Mouse (Mus musculus) midbrain, embryonic 10.5 days (tissue): ENCODE measurements around the gene Hrnr. TPM values are rescaled to one million over a fixed set of nuclear protein-coding genes. Genes with fewer than 3 reads are reported as not detected.

ENCODE experiments used
- DNase-seq: peaks from one replicate; pipeline ENCODE4 v3.0.0-alpha.2; 2017; ENCODE audit warnings: low spot score
- H3K27ac ChIP-seq: fragments of 300-500 bp; sonication (generic); replicated peaks from 2 replicates; pipeline ENCODE4 v1.5.1; 2016; ENCODE audit warnings: mild to moderate bottlenecking
- H3K27me3 ChIP-seq: fragments of 300-500 bp; sonication (generic); 2 replicates; pipeline ENCODE4 v1.6.1; 2016; ENCODE audit warnings: low read depth, mild to moderate bottlenecking; ENCODE audit not compliant: poor library complexity, severe bottlenecking
- H3K36me3 ChIP-seq: fragments of 300-500 bp; sonication (generic); 2 replicates; pipeline ENCODE4 v1.6.1; 2016; ENCODE audit warnings: mild to moderate bottlenecking, moderate library complexity
- H3K4me1 ChIP-seq: fragments of 300-500 bp; sonication (generic); 2 replicates; pipeline ENCODE4 v1.6.1; 2016
- H3K4me3 ChIP-seq: fragments of 300-500 bp; sonication (generic); 2 replicates; pipeline ENCODE4 v1.5.1; 2016; ENCODE audit warnings: mild to moderate bottlenecking, moderate library complexity
- H3K9me3 ChIP-seq: fragments of 300-500 bp; sonication (generic); replicated peaks from 2 replicates; pipeline ENCODE4 v1.6.1; 2016; ENCODE audit warnings: mild to moderate bottlenecking
- WGBS: fragments of 180-500 bp; shearing (Covaris S2); methylation state at CpG from one replicate; pipeline ENCODE4 v1.1.7; 2016; 5-methylcytosine and 5-hydroxymethylcytosine counted together
- polyA plus RNA-seq: library from polyadenylated mRNA; unstranded; fragments of >200 nt; fragmentation: Nextera tagmentation; extraction: Ambion mirVana; gene quantifications from 2 replicates; pipeline ENCODE4 v1.2.1, GENCODE M21; 2016

Hrnr gene
- not detected in 2 replicates for polyA plus RNA-seq

GRCm38 (mm10) chr3:93319449-93319848 is at the start of gene Hrnr:
TSS of gene Hrnr (plus strand) at chr3:93319749.
- Histone ChIP-seq H3K27ac (no peak within 1 kb of the TSS), H3K27me3 (no peaks in the 10 kb centered on the region), H3K4me3 (no peak within 1 kb of the TSS), H3K9me3 (no peaks in the 10 kb centered on the region), H3K4me1 (no peaks in the 10 kb centered on the region), H3K36me3 (no peaks in the 10 kb centered on the region)
- no peak for DNase-seq
- 86% methylated on average over 2 of the region's 2 CpGs for WGBS

GRCm38 (mm10) chr3:93273223-93273622 is 46.3 kb upstream of the Hrnr start, which contains the start of gene Flg:
TSS of gene Flg (plus strand) at chr3:93273523.
- Histone ChIP-seq H3K9me3 (no peaks in the 10 kb centered on the region), H3K27me3 (no peaks in the 10 kb centered on the region), H3K36me3 (no peaks in the 10 kb centered on the region), H3K27ac (no peak within 1 kb of the TSS), H3K4me3 (no peak within 1 kb of the TSS), H3K4me1 (no peaks in the 10 kb centered on the region)
- WGBS: 89% methylated on average over 2 of the region's 2 CpGs
- DNase-seq: no peak

- DNase-seq: no peak
- no peak overlapping the region for H3K4me3 ChIP-seq
- no peak overlapping the region for H3K27ac ChIP-seq
- H3K9me3 ChIP-seq: no peaks in the 10 kb centered on the region
- no peaks in the 10 kb centered on the region for H3K27me3 ChIP-seq
- H3K36me3 ChIP-seq: no peaks in the 10 kb centered on the region
- H3K4me1 ChIP-seq: no peaks in the 10 kb centered on the region
- WGBS: 78% methylated on average over 2 of the region's 2 CpGs
Observed at GRCm38 (mm10) chr3:93297542-93297941, 22.0 kb upstream of the Hrnr start.

- Histone ChIP-seq H3K4me3 (no peak overlapping the region), H3K27me3 (no peaks in the 10 kb centered on the region), H3K4me1 (no peaks in the 10 kb centered on the region), H3K36me3 (no peaks in the 10 kb centered on the region), H3K9me3 (peaks cover 6% of the 10 kb centered on the region), H3K27ac (no peak overlapping the region)
- no peak for DNase-seq
- 88% methylated on average over 6 of the region's 6 CpGs for WGBS
Observed at GRCm38 (mm10) chr3:93299832-93300231, 19.7 kb upstream of the Hrnr start.

- H3K9me3 ChIP-seq: peaks cover 6% of the 10 kb centered on the region
- no peak overlapping the region for H3K27ac ChIP-seq
- H3K4me3 ChIP-seq: no peak overlapping the region
- 87% methylated on average over 3 of the region's 3 CpGs for WGBS
- H3K36me3 ChIP-seq: no peaks in the 10 kb centered on the region
- H3K27me3 ChIP-seq: no peaks in the 10 kb centered on the region
- H3K4me1 ChIP-seq: no peaks in the 10 kb centered on the region
- no peak for DNase-seq
Observed at GRCm38 (mm10) chr3:93301896-93302295, 17.7 kb upstream of the Hrnr start.

GRCm38 (mm10) chr3:93306142-93306541 is 13.4 kb upstream of the Hrnr start:
- Histone ChIP-seq H3K36me3 (no peaks in the 10 kb centered on the region), H3K27me3 (no peaks in the 10 kb centered on the region), H3K27ac (no peak overlapping the region), H3K4me3 (no peak overlapping the region), H3K9me3 (peaks cover 6% of the 10 kb centered on the region), H3K4me1 (no peaks in the 10 kb centered on the region)
- DNase-seq: no peak
- WGBS: 76% methylated on average over 2 of the region's 2 CpGs

- Histone ChIP-seq H3K36me3 (no peaks in the 10 kb centered on the region), H3K27me3 (no peaks in the 10 kb centered on the region), H3K4me3 (no peak overlapping the region), H3K27ac (no peak overlapping the region), H3K9me3 (no peaks in the 10 kb centered on the region), H3K4me1 (no peaks in the 10 kb centered on the region)
- DNase-seq: no peak
- 80% methylated on average over 3 of the region's 3 CpGs for WGBS
Observed at GRCm38 (mm10) chr3:93311371-93311770, 8.2 kb upstream of the Hrnr start.

- no peaks in the 10 kb centered on the region for H3K36me3 ChIP-seq
- no peak overlapping the region for H3K4me3 ChIP-seq
- H3K27me3 ChIP-seq: no peaks in the 10 kb centered on the region
- 91% methylated on average over 1 of the region's 1 CpGs for WGBS
- H3K27ac ChIP-seq: no peak overlapping the region
- no peak for DNase-seq
- H3K4me1 ChIP-seq: no peaks in the 10 kb centered on the region
- H3K9me3 ChIP-seq: no peaks in the 10 kb centered on the region
Observed at GRCm38 (mm10) chr3:93314388-93314787, 5.2 kb upstream of the Hrnr start.

- Histone ChIP-seq H3K27ac (no peak overlapping the region), H3K4me1 (no peaks in the 10 kb centered on the region), H3K36me3 (no peaks in the 10 kb centered on the region), H3K4me3 (no peak overlapping the region), H3K9me3 (no peaks in the 10 kb centered on the region), H3K27me3 (no peaks in the 10 kb centered on the region)
- no peak for DNase-seq
Observed at GRCm38 (mm10) chr3:93337749-93338148, 18.2 kb downstream of the Hrnr start.

- no peak for DNase-seq
- H3K27me3 ChIP-seq: no peaks in the 10 kb centered on the region
- 91% methylated on average over 4 of the region's 4 CpGs for WGBS
Observed at GRCm38 (mm10) chr3:93340021-93340420, 20.5 kb downstream of the Hrnr start.

GRCm38 (mm10) chr3:93346896-93347295 is 27.3 kb downstream of the Hrnr start:
- no peak overlapping the region for H3K4me3 ChIP-seq

More at GRCm38 (mm10) chr3:93340021-93340420, 20.5 kb downstream of the Hrnr start:
- Histone ChIP-seq H3K4me3 (no peak overlapping the region), H3K36me3 (no peaks in the 10 kb centered on the region), H3K27ac (no peak overlapping the region), H3K4me1 (no peaks in the 10 kb centered on the region), H3K9me3 (no peaks in the 10 kb centered on the region)

GRCm38 (mm10) chr3:93360045-93360444 is 40.5 kb downstream of the Hrnr start:
- 0 out of 2 replicates have a peak, but pooled peaks cover 4% of the 10 kb centered on the region for H3K27me3 ChIP-seq
- H3K4me1 ChIP-seq: peaks cover 10% of the 10 kb centered on the region
- H3K4me3 ChIP-seq: no peak overlapping the region
- no peaks in the 10 kb centered on the region for H3K36me3 ChIP-seq
- no peaks in the 10 kb centered on the region for H3K9me3 ChIP-seq
- H3K27ac ChIP-seq: no peak overlapping the region
- WGBS: 15% methylated on average over 7 of the region's 7 CpGs
- peak; percentile 64 for DNase-seq

More at GRCm38 (mm10) chr3:93346896-93347295, 27.3 kb downstream of the Hrnr start:
- no peak for DNase-seq
- no peak overlapping the region for H3K27ac ChIP-seq
- H3K9me3 ChIP-seq: no peaks in the 10 kb centered on the region
- H3K27me3 ChIP-seq: no peaks in the 10 kb centered on the region
- no peaks in the 10 kb centered on the region for H3K4me1 ChIP-seq
- WGBS: 90% methylated on average over 2 of the region's 2 CpGs
- H3K36me3 ChIP-seq: no peaks in the 10 kb centered on the region

GRCm38 (mm10) chr3:93361933-93362574 is 42.5 kb downstream of the Hrnr start:
- WGBS: 12% methylated on average over 10 of the region's 10 CpGs
- H3K36me3 ChIP-seq: no peaks in the 10 kb centered on the region
- no peaks in the 10 kb centered on the region for H3K9me3 ChIP-seq
- DNase-seq: no peak
- 0 out of 2 replicates have a peak, but pooled peaks cover 4% of the 10 kb centered on the region for H3K27me3 ChIP-seq
- H3K27ac ChIP-seq: no peak overlapping the region
- H3K4me1 ChIP-seq: peaks cover 10% of the 10 kb centered on the region
- H3K4me3 ChIP-seq: peak overlapping the region; percentile 27
